Mouse (Mus musculus) small intestine, adult 2 months (tissue): Measurements from ENCODE around the gene Htra3.

ENCODE experiments used
- CTCF ChIP-seq: fragments of 200-500 bp; IDR thresholded peaks from 2 replicates; pipeline ENCODE4 v1.5.1; 2012; ENCODE audit warnings: low read depth, mild to moderate bottlenecking, control low read depth, inconsistent platforms, low read length, moderate library complexity, mixed read lengths; ENCODE audit not compliant: insufficient replicate concordance, insufficient read length; ENCODE audit errors: extremely low read depth
- POLR2A ChIP-seq: fragments of 200-500 bp; IDR thresholded peaks from 2 replicates; pipeline ENCODE4 v1.6.1; 2012; ENCODE audit warnings: low read depth, mild to moderate bottlenecking, control low read depth, inconsistent platforms, low read length, moderate library complexity

DNA sequence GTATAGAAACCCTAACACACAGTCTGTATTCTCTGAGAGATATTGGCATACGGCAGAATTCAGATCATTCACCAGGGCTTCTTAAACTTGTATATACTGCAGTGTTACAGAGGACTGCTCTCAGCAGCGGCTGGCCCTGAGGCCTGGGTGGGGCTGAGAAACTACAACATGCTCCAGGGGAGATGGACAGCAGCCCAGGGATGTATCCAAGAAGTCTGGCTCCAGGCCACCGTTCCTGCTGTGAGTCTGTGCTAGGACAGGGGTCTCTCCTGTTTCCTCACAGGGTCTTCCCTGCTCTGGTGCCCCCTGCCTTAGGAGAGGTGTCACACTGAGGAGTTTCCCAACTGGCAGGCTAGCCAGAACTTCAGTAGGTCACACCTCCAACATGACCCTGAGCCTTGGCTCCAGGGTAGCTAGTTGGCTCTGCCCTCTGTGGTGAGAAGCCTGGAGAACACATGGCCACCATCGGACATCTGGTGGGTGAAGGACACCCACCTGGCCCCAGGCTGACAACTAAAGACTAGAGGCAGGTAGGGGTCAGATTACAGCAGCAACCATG, 23.1 kb upstream of the Htra3 start:
- TF ChIP-seq POLR2A (no peak), CTCF (no peak)
